Mouse (Mus musculus) embryonic fibroblast, embryonic 13.5 days (primary cell): ENCODE measurements around the gene St6galnac1. TPM values are rescaled to one million over a fixed set of nuclear protein-coding genes. Genes with fewer than 3 reads are reported as not detected.

ENCODE experiments used
- H3K27ac ChIP-seq: 2 replicates; pipeline ENCODE4 v1.5.1; 2012; ENCODE audit warnings: low read length, control low read depth, inconsistent platforms; ENCODE audit not compliant: insufficient read depth
- H3K4me1 ChIP-seq: 2 replicates; pipeline ENCODE4 v1.6.1; 2011; ENCODE audit warnings: low read length; ENCODE audit not compliant: control insufficient read depth, insufficient read depth
- H3K4me3 ChIP-seq: 2 replicates; pipeline ENCODE4 v1.5.1; 2011; ENCODE audit warnings: mild to moderate bottlenecking, control low read depth, low read length; ENCODE audit not compliant: insufficient read depth
- CTCF ChIP-seq: IDR thresholded peaks from 2 replicates; pipeline ENCODE4 v1.5.1; 2011; ENCODE audit warnings: mild to moderate bottlenecking, control low read depth, low read length, moderate library complexity, borderline replicate concordance; ENCODE audit not compliant: insufficient read depth
- POLR2A ChIP-seq: IDR thresholded peaks from 2 replicates; pipeline ENCODE4 v1.6.1; 2011; ENCODE audit warnings: low read depth, mild to moderate bottlenecking, control low read depth, low read length, moderate library complexity
- polyA plus RNA-seq: library from polyadenylated mRNA; stranded (reverse); fragments of >200 nt; gene quantifications from 2 replicates; pipeline ENCODE4 v1.2.4, GENCODE M21; 2011; ENCODE audit warnings: low read depth; ENCODE audit not compliant: missing spikeins, insufficient read length

The St6galnac1 gene
- polyA plus RNA-seq, 1 experiment = not detected

DNA sequence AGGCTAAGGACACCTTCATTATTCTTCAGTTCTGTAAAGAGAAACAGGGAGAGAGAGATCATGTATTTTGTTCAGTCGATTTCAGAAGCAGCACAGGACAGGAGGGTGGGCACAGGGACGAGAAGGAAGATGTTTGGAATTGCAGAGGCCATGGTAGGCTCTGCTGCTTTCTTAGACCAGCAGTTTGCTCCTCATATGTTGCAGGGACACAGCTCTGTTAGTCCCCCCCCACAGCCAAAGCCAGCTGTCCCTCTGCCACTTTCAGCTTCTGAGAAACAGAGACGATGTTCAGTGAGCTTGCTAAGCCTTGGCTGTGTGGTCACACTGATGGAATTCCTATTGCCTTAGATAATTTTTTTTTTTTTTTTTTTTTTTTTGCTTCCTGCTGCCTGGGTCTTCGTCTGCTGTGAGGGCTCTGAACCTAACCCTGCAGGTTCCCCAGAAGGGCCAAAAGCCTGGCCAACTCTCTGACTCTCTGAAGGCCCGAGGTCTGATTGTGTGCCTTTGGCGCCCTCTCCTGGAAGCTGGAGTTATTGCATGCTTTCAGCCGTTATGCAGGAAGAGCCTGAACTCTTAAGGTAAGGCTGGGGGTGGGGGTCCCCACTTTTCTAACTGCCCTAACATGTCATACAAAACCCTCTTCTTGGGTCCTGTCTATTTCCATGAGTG is 32.8 kb upstream of the St6galnac1 start:
- Histone ChIP-seq H3K27ac (peak overlapping the region; percentile 73), H3K4me1 (peaks cover 16% of the 10 kb centered on the region), H3K4me3 (no peak overlapping the region)
- peak; percentile 77 for TF ChIP-seq CTCF
- TF ChIP-seq POLR2A = no peak

DNA sequence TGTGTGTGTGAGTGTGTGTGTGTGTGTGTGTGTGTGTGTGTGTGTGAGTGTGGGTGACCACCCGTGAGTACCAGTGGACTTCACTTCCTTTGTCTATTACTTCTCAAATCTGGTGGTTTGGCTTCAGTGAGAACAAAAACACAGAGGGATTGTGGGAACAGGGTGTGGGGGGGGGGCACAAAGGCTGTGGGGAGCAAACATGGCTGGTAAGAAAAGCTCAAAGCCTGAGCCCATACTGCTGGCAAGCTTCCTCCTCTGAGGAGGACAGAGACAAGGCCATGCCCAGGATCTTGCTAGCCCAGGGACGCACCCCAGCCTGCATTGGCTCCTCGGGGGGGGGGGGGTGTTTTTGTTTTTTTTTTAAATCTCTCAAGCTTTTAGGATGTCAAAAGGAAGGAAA is 32.2 kb upstream of the St6galnac1 start:
- Histone ChIP-seq H3K4me1 (peaks cover 11% of the 10 kb centered on the region), H3K4me3 (no peak overlapping the region), H3K27ac (peak overlapping the region; percentile 73)
- TF ChIP-seq POLR2A (no peak), CTCF (no peak)

DNA sequence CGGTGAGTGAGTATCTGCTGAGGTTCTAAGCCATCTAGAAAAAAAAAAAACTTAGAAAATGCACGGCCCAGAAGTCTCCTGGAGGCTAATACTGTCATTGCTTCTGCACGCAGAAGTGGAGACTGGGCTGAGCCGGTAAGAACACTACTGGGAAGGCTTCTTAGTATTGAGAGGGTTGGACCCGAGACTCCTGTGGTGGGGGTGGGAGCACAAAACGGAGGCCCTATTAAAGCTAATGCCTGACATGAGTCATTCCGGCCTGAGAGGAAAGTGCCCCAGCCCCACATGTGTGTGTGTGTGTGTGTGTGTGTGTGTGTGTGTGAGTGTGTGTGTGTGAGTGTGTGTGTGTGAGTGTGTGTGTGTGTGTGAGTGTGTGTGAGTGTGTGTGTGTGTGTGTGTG is 31.8 kb upstream of the St6galnac1 start:
- TF ChIP-seq CTCF = no peak
- Histone ChIP-seq H3K27ac (peak overlapping the region; percentile 73), H3K4me1 (peaks cover 9% of the 10 kb centered on the region), H3K4me3 (no peak overlapping the region)

DNA sequence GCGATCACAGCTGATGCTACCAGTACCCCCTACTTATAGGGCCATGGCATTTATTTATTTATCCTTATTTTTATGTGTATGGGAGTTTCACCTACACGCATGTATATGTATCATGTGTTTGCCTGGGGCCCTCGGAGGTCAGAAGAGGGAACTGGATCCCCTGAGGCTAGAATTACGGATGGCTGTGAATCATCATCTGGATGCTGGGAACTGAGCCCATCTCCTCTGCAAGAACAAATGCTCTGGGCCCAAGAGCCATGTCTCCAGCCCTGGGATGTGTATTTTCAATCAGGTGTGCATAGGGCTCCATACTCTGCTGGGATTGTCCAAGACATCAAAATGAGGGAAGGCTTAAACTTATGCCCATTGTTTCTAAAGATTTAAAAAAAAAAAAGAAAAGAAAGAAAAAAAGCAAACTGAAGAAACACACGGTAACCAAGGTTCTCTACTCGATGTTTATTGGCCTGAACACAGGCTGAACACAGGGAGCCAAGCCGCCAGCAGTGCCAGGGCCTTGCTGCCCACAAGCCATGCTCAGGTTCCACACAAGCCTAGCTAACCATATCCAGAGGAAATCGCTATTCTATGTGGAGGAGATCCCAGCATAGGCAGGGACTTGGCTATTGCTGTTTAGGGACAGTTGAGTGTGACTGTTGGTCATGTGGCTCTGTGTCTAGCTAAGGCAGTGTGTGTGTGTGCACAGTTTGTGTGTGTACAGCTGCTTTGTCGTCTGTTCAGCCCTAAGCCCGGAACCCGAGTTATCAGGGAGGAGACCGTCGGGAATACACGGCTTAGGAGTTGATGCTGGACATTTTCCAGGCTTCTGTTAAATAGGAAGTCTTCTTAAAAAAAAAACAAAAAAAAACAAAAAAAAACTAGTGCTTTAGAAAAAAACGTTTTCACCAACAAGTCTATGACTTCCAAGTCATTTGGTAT is 31.1 kb upstream of the St6galnac1 start:
- H3K27ac ChIP-seq = no peak overlapping the region
- peaks cover 9% of the 10 kb centered on the region for H3K4me1 ChIP-seq
- TF ChIP-seq CTCF (no peak), POLR2A (no peak)
- H3K4me3 ChIP-seq = no peak overlapping the region

DNA sequence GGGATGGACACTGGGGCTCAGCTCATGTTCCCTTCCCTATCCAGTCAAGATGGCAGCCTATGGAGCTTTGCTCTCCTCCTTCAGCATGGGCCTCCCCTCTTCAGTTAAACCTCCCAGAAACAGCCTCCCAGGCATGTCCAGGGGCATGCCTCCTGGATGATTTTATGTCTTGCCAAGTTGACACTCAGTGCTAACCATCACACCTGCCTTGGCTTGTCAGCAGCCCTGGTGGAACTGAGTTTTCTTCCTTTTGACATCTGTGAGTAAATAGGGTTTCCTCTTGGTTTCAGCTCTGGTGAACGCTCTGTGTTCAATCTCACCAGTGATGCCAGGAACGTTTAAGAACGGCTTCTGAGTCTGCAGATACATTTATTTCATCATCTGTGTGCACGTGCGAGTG is 27.4 kb upstream of the St6galnac1 start:
- TF ChIP-seq POLR2A (no peak), CTCF (no peak)
- H3K4me1 ChIP-seq = peaks cover 4% of the 10 kb centered on the region; the same call in 1 of the 2 replicates
- no peak overlapping the region for H3K4me3 ChIP-seq
- no peak overlapping the region for H3K27ac ChIP-seq

DNA sequence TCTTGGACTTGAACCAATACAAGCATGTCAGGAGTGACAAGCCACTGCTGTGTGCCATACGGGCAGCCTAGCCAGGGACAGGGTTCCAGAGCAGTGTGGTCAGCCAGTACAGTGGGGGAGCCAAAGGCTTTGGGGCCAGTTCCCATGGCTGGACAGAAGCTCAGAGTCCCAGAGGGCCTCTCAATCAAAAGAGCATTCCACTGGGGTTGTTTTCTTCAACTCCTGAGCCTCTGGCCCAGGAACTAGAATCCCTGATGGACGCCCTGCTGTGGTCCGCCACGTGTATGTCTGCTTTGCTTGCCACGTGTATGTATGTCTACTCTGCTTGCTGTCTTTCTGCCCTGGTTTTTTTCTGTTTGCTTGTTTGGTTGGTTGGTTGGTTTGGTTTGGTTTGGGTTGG is 25.8 kb upstream of the St6galnac1 start:
- Histone ChIP-seq H3K4me3 (no peak overlapping the region), H3K4me1 (no peaks in the 10 kb centered on the region)
- TF ChIP-seq POLR2A (no peak), CTCF (no peak)

DNA sequence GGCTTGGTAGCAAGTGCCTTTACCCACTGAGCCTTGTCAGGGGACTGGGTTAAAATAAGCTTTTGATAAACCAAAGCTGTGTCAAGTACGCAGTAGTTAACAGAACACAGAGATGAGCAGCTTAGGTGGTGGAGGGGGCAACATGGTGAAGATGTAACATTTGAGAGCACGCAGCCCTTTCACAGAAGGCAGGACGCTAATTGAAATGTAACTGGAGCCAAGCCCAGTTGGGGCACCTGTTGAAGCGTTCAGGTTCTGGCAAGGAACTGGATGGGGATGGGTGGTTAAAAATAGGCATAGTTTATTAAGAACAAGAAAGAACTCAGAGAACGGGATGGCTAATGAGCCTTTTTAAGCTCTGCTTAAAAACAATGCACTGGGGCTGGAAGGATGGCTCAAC is 24.1 kb upstream of the St6galnac1 start:
- no peak overlapping the region for H3K27ac ChIP-seq
- no peaks in the 10 kb centered on the region for H3K4me1 ChIP-seq
- TF ChIP-seq POLR2A (no peak), CTCF (no peak)
- no peak overlapping the region for H3K4me3 ChIP-seq

More for the DNA sequence above, 25.8 kb upstream of the St6galnac1 start:
- H3K27ac ChIP-seq = no peak overlapping the region

DNA sequence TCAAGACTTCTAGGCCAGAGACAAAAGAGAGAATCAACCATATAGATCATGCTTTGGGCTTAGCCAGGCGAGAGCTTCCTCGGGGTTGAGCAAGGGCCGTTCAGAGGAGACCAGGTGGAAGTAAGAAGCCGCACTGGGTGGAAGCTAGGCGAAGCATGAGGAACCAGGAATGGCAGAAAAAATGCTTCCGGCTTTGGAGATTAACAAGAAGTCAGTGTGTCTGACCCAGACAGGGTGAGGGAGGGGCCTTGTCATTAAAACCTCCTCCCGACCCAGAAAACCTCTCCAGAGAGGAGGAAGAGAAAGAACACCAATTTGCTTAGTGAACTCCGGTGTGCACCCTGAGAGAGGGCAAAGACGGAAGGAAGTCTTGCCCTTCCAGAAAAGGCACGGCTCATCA is 8.9 kb upstream of the St6galnac1 start:
- Histone ChIP-seq H3K4me1 (no peaks in the 10 kb centered on the region), H3K27ac (no peak overlapping the region), H3K4me3 (no peak overlapping the region)
- TF ChIP-seq POLR2A (no peak), CTCF (no peak)

DNA sequence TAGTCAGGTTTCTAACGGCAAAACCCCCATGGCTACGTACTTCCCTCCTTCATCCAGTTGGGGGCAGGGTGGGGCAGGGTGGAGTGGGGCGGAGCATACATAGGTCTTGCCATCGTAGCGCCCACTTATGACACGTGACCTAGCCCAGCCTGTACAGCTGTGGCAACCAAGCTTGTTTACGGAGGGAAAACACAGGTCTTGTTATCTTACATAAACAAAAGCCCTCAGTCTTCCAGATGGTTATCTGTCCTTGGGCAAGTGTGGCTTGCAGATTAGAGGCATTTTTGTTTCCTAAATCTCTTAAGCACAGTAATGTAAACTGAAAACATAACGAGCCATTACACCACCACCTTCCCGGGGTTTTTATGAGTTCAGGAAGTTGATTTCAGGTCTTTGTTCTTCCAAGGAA is 7.4 kb upstream of the St6galnac1 start:
- Histone ChIP-seq H3K27ac (no peak overlapping the region), H3K4me3 (no peak overlapping the region), H3K4me1 (no peaks in the 10 kb centered on the region)
- TF ChIP-seq CTCF (no peak), POLR2A (no peak)

DNA sequence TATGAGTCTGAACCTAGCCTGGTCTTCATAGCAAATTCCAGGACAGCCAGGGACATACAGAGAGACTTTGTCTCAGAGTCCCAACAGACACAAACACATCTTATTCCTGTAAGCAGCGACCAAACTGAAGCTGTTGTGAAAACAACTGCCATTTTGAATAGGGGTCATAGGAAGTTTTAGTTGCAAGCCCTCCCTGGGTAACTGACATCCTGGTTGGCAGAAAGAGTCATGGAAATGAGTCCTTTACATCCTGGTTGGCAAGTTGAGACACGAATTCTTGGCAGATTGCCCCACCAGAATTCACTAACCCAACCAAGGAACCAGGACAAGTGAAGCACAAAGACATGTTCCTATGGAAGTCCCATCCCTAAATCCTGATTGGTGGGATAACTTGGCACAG is 2.1 kb downstream of the St6galnac1 start:
- Histone ChIP-seq H3K4me3 (no peak overlapping the region), H3K27ac (no peak overlapping the region), H3K4me1 (no peaks in the 10 kb centered on the region)
- no peak for TF ChIP-seq POLR2A
- no peak for TF ChIP-seq CTCF

DNA sequence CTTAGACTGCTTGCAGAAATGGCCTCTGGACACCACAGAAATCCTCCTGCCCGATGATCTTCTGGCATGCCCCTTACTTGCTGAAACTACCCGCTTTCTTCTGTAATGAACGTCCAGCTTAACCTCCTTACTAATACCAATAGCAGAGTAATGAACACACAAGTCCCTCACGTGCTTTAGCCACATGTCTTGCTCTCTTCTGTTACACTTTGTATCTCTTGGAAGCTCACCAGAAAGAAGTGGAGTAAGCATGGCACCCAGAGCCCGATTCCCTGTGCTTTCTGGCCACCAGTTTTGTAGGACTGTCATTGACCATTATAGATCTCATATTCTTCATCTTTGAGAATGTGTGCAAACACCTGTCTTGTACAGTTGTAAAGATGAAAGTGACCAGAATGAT is 5.4 kb downstream of the St6galnac1 start:
- TF ChIP-seq CTCF (no peak), POLR2A (no peak)
- Histone ChIP-seq H3K27ac (no peak overlapping the region), H3K4me3 (no peak overlapping the region), H3K4me1 (no peaks in the 10 kb centered on the region)
